Mouse (Mus musculus) cerebellum, adult 2 months (tissue): ENCODE results near the gene Tmc7.

ENCODE experiments used
- CTCF ChIP-seq: fragments of 200-500 bp; IDR thresholded peaks from 2 replicates; pipeline ENCODE4 v1.5.1; 2011; ENCODE audit warnings: low read depth, mild to moderate bottlenecking, control low read depth, low read length, moderate library complexity, borderline replicate concordance; ENCODE audit not compliant: insufficient read depth
- POLR2A ChIP-seq: fragments of 200-500 bp; IDR thresholded peaks from 2 replicates; pipeline ENCODE4 v1.6.1; 2011; ENCODE audit warnings: low read length, control low read depth, borderline replicate concordance; ENCODE audit not compliant: insufficient read depth

DNA sequence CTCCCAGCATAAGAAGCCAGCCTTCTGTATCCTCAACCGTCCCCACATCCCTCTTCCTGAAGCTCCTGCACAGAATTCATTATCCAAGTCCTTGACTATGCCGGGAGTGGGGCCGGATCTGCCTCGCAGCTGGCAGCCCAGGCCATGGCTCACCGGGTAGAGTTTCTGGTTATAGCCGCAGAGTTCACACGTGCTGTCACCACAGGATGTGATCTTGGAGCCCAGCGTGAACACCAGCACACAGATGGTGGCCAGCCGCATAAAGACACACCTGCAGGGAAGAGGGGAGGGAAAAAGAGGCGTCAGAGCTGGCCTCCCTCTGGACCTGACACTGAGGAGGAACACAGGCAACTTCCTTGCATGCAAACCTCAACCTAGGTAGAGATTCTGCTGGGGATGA, 37.1 kb downstream of the Tmc7 start:
- no peak for TF ChIP-seq CTCF
- no peak for TF ChIP-seq POLR2A
